Mouse (Mus musculus) thymus, adult 18-20 months (tissue): ENCODE results near the gene Vwc2l.

Experiments
- DNase-seq, 2 experiments: peaks; one replicate each; pipeline ENCODE4 v3.0.0; 2022; ENCODE audit warnings: mixed read lengths in 2 of 2

Vwc2l gene

DNA sequence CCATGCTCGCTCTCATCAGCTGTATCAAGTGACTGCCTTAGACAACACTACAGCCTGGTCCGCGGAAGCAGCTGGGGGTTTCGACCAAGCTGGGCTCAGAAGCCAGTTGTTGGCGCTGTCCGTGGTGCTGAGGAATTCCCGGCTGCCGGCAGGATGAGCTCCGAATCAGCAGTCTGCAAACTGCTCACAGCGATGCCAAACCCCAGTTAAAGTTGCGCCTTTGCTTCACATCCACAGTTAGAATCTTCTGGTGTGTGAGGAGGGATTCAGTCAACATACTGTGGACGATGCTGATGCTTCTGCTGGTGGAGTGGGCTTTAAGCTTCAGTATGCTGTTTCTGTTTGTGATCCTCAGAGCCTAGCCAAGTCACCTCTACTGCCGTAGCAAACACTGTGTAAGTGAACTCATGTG is at the start of gene Vwc2l:
Gene Vwc2l, plus strand, starts transcription at position 61 of the 412 bp plus-strand sequence.
- DNase-seq: no peak

- DNase-seq: no peak
Measured at GRCm38 (mm10) chr1:70692529-70692928, 33.0 kb upstream of the Vwc2l start.

DNA sequence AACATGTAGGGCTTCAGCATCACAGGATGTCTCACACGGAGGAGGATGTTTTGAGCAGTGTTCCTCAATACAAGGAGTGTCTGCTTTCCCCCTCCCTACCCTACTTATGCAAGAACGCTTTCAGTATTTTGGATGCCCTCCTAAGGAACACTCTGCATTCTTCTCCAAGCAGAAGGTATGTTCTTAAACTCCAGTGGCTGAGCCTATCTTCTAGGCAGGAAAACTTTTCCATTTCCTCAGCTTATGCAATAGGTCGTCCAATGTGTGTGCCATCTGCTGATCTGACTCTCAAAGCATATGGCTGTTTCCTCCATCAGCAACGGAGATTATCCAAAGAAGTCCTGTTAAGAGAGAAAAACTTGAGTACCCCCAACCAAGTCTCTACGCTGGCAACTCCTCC is 25.2 kb upstream of the Vwc2l start:
- DNase-seq: no peak

- no peak for DNase-seq
Measured at GRCm38 (mm10) chr1:70703934-70704333, 21.6 kb upstream of the Vwc2l start.

DNA sequence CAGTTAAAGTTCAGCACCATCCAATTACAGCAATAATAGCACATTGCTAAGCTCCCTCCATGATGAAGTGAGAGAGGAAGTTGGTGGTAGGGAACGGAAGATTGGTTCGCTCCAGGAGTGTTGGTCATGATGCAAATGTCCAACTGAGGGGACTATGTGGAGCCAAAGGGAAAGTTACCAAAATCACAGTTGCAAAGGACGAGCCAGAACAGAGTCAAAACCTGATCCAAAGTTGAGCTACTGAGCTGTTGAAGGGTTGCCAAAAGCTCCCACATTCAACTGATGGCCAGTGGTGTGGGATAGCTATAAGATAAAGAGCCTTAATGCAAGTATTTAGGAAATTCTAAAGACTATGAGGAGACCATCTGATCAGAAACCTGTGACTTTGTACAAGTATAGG is 19.7 kb upstream of the Vwc2l start:
- DNase-seq: no peak

DNA sequence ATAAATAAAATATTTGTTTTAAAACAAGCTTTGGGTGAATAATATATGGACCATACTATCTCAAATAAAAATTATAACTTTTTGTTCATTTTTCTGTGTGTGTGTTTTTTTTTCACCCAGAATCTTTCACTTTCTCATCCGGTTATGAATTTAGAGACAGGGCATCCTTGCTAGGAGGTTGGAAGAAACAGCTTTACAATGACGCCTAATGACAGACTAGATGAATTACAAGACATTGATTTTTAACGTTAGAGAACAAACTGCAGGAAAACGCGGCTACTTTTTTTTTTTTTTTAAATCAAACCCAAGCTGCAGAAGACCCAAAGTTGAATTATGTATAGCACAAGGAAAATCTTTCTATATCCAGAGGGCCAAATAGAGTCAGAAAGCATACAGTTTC is 470 bp upstream of the Vwc2l start:
- DNase-seq: no peak

DNA sequence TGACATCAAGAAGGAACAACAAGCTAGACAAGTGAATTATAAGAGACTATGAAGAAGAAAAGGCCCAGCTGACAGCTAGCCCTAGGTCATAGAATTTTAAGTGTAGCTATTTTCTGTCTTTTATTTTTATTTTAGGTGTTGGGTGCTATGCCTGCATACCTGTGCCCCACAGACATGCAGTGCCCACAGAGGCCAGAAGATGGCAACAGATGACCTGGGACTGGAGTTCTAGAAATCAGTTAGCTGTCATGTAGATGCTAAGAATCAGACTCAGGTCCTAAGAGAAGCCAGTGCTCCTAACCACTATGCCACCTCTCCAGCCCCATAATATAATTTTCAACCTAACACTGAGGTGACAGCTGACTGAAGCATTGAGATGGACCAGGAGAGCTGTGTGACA is 61.6 kb downstream of the Vwc2l start:
- no peak for DNase-seq

- no peak for DNase-seq
Measured at GRCm38 (mm10) chr1:70791636-70792035, 66.1 kb downstream of the Vwc2l start.

DNA sequence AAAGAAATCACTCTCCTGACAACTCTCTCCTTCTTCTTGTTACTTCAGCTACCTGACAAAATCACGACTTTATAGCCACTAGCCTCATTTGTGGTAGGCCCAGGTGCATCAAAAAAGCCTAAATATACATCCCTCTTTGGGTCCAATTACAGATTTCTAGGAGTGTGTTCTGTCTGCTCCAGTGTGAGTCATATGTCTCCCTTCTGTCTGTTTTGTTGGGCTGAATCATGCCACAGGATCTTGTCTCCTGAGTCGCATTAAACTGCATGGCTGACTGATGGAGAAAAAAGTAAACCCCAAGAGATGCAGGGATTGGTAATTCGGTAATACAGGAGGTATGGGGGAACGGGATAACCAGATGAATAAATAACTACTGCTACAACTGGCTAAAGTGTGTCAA is 69.6 kb downstream of the Vwc2l start:
- no peak for DNase-seq

DNA sequence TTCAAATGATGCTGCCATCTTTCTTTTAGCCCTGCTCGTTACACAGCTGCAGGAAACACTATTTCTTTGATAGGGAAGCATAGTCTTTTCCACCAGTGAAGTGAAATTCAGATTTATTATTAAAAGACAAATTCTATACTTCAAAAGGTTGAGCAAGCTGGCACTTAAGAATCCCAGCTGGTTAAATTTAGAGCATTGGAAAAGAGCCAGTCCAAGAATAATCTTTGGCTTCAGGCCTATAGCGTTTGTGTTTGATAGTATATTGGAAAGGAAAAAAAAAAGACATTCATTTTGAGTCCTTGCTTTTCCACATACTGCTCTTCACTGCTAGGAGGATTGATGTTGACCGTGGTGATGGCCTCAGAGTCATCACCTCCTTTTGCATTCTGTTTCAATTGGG is 77.9 kb downstream of the Vwc2l start:
- no peak for DNase-seq

- no peak for DNase-seq
Measured at GRCm38 (mm10) chr1:70823111-70823510, 97.6 kb downstream of the Vwc2l start.

DNA sequence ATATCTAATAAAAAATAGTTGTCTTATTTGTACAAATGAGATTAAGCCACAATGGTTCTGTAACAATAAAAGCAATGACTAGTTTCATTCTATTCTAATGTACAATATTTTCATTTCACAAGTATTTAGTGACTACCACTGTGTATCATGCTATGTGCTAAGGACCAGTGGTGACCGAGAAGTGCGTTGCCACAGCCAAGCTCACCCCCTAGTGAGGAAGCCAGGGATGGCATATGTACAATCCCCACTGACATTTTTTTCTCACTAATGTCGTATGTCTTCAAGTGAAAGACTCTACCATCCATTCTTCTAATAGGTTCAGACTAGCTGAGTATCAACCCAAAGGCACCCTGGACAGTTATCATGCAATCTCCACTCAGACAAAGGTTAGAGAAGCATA is 107.7 kb downstream of the Vwc2l start:
- DNase-seq: no peak

GRCm38 (mm10) chr1:70842222-70842621 is 116.7 kb downstream of the Vwc2l start:
- DNase-seq: no peak

DNA sequence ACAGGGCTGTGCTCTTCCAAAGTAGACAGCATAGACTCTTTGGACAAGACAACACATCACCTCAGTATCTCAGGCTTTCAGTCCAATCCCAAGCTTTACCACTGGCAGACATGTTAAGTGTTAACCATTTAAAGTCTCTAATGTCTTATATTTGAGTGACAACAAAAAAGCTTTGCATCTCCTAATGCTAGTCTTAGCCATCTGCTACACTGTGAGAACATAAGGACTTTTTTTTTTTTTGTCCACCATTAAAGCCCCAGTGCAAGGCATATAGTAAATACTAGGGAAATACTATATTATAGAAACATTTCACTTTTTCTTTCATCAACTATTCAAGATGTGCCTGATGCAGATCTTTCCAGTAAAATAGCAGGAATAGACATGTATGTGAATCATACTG is 119.8 kb downstream of the Vwc2l start:
- no peak for DNase-seq

- DNase-seq: no peak
Measured at GRCm38 (mm10) chr1:70851633-70852390, 126.3 kb downstream of the Vwc2l start.

GRCm38 (mm10) chr1:70853446-70853845 is 127.9 kb downstream of the Vwc2l start:
- DNase-seq: no peak

GRCm38 (mm10) chr1:70855912-70856311 is 130.4 kb downstream of the Vwc2l start:
- no peak for DNase-seq

DNA sequence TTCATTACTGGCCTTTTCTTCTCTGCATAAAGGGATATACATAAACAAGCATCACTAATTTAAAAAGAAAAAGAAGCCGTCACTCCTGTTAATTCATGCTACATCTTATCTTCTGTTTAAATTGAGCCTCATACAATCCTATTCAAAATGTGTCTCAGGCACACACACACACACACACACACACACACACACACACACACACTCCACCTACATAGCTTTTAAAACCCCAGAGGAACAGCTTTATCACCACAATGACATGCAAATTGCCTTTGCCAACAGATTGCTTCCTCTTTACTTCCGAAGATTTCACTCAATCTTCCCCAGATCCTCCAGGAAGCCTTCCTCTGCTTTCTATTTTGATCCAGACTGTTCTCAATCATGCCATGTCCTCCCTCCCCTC is 136.2 kb downstream of the Vwc2l start:
- DNase-seq: no peak

GRCm38 (mm10) chr1:70866137-70866536 is 140.6 kb downstream of the Vwc2l start:
- DNase-seq: no peak

DNA sequence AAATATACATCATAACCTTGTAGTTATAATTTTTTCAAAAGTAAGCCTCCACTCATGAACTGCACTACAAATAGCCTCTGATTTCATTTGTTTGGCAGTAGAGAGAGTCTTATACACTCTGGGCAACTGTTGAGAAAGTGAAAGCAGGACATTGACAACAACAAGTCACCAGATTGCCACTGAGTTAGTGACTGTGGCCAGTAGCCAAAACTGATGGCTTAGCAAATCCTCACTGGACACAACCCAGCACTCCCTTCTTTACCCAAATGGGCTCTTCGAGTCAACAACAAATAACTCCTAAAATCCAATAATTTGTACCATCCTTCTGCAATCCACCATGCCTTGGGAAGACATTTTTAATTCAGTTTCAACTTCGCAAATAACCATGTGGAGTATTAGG is 155.0 kb downstream of the Vwc2l start:
- DNase-seq: no peak

DNA sequence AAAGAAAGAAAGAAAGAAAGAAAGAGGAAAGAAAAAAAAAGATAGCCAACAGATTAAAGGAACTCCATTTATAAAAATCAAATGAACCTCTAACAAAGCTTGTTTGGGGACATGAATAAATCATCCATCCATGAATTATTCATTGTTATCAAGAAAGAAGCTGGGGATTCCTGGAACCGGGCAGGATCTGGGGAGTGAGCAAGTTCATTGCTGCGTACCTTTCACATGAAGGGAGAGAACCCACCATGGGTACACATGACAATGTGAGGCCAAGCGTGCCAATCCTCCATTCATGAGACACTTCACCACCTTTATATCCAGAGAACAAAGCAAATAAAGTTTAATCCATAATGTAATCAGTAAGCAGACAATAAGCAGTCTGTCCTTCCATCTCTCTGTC is 155.8 kb downstream of the Vwc2l start:
- no peak for DNase-seq

DNA sequence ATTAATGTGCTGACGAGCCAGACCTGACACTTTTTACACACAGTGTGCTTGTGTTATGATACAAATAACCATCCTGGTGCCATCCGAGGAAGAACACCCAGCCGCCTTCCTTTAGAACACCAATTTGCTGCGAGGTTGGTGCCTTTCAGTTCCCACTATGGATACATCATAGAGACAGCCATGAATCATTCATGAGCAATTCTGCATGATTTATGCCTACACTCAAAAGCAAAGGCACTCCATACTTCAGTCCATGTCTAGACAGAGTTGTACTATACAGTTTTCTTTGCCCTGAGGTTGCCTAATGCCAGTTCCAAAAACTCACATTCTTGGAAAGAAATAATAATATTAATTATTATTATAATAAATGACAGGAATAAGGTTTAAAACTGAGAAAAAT is 158.6 kb downstream of the Vwc2l start:
- no peak for DNase-seq

- no peak for DNase-seq
Measured at GRCm38 (mm10) chr1:70902311-70902710, 176.8 kb downstream of the Vwc2l start.

GRCm38 (mm10) chr1:70907366-70907765 is 181.9 kb downstream of the Vwc2l start:
- DNase-seq: no peak

- no peak for DNase-seq
Measured at GRCm38 (mm10) chr1:70911235-70911634, 185.7 kb downstream of the Vwc2l start.
